Mouse (Mus musculus) 3T3-L1 (cell line): Measurements from ENCODE around the gene Oma1.

Source experiments
- DNase-seq: peaks from one replicate; pipeline ENCODE4 v3.0.0-alpha.2; 2015; ENCODE audit warnings: low read depth, low spot score

Oma1 gene

DNA sequence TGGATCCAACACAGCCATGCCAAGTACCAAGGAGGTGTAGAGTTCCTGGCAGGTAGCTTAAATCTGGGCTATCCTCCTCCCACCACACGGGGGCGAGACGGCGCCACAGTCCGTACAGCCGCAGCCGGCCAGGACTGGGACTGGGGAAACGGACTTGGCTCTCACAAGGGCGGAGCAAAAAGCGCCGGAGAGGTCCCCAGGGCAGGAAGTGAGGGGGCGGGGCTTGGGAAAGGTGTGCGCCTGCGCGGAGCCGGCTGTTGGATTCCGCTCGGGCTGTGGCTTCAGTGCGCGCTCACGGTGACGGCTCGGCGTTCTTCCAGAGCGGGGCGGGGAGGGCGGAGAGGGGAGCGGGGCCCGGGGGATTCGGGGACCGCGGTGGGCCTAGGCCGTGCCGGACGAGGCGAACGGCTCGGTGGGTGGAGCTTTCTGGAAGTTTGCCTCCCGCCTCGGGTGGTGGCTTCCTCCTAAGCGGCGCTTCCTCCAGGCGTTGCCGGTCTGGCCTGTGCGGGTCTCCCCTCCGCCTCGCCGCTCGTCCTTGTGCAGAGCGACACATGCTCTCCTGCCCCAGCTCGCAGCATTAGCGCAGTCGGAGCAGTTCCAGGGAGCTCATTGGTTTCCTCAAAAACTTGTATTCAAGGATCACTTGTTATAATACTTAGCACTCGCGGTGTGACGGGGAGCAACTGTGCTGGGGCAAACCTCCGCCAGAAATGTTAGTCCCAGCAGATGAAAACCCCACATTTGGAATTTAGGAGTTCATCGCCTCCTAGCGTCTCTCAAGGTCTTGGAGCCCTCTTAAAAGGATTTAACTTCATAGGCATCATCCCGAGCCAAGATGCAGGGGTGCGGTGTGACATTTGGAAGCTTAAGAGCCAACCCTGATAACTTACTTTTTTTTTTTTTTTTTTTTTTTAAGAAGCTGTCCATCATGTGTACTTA lies at the start of gene Oma1:
Gene Oma1, plus strand, starts transcription at position 226 of the 939 bp plus-strand sequence.
- DNase-seq = peak; percentile 96

DNA sequence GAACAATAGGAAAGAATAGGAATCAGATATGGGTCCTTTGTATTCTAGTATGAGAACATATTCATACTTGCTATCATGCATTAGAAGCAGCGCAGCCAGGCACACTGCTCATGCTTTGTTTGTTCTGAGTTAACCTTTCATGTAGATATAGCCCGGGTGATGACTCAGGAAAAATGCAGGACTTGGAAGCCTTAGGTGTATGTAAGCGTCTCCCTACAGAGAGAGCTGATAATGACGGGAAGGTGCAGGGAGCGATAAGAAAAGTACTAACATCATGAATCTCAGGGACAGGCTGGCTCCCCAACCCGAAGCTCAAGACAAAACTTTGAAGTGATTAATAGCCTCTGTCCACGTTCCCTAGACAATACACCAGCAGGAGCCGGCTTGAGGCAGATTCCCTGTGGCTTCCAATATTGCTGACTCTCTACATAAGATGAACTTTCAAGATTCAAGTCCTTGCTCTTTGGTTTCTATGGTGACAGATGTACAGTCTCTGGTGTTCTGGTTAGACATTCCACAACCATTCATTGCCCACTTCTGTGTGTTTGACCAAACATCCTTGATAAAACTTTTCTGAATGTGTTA lies 49.7 kb upstream of the Oma1 start:
- DNase-seq = peak; percentile 41

DNA sequence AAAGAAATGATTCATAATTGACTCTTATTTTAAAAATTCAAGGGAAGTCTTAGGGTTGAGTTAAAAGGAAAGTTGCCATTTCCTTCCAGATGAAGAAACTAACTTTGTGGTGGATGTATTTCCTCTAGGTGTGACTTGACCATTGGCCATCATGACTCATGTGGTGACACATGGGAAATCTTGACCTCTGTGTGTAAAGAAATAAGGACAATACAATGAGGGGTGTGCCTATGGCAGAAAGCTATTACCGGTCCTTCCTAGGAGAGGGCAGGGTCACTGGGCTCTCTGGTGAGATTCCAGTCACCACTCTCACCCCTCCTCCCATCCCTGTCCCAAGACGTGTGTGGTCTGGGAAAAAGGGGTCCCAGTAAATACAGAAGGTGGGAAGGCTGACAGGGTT lies 48.4 kb upstream of the Oma1 start:
- peak; percentile 61 for DNase-seq

DNA sequence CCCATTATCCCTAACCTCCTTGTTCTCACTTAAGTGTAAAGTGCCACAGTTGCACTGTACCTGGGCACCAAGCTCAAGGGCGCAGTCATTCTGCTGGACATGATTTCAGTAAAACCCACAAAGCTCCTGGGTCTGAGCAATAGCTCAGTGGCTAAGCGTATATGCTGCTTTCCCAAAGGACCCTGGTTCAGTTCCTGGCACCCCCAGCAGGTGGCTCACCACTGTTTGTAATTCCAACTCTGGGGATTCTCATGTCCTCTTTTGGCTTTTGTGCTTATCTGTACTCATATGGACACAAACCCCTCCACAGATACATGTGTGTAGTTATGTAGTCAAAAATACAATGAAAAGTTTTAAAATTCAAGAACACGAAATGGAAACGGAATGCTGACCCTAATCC lies 44.3 kb upstream of the Oma1 start:
- peak; percentile 30 for DNase-seq

DNA sequence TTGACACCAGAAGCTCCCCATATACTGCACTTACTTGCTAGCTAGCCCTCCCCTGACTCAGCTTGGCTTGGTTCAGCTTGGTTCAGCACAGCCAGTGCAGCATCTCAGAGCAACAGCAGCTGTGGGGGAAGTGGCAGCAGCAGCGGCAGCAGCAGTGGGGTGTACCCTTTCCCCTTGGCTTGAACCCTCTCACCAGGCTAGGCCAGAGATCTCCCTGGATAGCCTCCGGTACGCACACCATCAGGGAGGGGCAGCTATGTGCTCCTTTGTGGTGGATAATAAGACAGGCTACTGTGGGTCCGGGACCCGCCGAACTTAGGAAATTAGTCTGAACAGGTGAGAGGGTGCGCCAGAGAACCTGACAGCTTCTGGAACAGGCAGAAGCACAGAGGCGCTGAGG lies 40.6 kb upstream of the Oma1 start:
- no peak for DNase-seq

DNA sequence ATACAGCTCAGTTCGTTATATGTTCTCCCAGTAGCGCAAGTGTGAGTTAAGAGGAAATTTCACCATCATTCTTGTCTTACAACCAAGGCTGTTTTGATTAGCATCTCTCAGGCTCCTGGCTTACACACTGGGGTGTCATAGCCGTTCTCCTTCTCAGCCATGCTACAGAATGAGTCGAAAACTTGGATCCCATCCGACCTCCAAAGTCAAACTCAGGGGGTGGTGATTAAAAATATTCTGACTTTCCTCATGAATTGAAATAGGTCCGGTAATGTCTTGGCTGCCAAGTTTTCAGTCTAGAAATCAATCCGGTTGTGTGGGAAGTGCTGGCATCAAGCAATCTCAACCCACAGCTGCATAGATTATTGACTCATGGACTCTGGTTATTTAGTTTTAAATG lies 25.3 kb upstream of the Oma1 start:
- no peak for DNase-seq

DNA sequence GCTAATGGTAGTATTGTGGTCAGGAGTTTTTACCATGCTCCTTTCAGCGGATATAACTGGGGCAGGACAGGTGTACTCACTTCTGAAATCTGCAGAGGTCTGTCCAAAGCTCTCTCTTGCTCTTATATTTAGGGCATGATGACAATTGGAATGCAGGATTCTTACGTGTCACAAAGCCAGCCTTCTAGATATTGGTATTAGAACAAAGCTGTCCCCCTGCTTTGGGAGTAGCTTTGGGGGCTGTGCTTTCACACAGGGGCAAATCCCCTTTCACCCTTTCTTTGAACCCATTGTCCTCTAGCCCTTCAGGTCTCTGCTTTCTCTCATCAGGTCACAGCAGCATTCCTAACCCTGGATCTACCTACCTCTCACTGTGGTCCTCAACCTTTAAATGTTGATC lies 22.8 kb upstream of the Oma1 start, which contains the start of gene 4921539E11Rik:
Gene 4921539E11Rik, minus strand, starts transcription at position 101 of the 400 bp plus-strand sequence.
- DNase-seq = no peak

DNA sequence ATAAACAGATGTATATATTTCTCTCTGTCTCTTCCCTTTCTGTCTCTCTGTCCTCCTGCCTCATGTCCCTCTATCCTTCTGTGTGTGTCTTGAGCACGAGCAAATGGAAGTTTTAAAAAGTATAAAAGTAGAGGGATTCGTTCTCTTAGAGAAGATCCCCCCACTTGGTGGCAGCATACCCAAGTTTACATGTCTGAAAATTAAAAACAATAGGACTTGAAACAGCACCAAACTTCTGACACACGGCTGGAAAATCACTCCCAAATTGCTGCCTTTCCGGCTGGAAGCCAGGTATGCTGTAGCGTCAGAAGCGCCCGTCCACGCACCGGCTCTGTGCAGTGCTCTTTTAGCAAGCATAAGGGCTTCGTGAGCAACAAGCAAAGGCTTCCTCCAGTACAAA lies 14.3 kb upstream of the Oma1 start:
- DNase-seq = no peak

DNA sequence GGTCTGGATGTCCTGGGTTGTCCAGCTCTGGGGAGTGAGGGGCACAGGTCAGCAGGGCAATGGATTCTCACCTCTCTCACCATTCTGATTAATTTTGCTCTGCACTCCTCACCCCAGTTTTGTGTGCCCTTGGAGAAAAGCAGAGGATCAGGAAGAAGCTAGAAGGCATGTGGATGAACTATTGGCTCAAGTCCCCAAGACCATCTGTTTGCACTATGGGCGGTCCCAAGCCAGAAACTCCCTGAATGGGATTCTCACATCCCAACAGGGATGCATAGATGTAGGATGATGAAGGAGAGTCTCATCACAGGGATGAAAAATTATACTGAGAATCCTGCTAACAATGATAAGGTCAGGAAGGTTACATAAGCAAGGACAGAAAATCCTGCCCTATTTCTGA lies 9.8 kb upstream of the Oma1 start:
- no peak for DNase-seq

DNA sequence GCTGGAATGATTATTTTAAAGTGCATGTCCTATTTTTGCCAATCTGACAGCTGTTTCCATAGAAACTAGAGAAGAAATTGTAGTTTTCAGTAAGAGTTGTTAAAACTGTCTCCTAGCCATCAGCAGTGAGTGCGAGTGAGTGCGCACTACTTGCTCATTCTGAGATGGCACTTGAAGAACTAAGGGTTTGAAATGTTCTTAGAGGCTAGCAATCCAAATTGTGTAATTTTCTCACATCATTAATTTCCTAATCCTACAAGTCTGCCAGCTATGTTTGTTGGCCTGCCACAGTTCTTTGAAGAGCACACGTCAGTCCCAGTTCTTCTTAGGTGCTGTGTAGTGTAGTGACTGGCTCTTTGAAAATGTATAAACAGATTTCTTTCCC lies 906 bp downstream of the Oma1 start:
- DNase-seq = no peak

DNA sequence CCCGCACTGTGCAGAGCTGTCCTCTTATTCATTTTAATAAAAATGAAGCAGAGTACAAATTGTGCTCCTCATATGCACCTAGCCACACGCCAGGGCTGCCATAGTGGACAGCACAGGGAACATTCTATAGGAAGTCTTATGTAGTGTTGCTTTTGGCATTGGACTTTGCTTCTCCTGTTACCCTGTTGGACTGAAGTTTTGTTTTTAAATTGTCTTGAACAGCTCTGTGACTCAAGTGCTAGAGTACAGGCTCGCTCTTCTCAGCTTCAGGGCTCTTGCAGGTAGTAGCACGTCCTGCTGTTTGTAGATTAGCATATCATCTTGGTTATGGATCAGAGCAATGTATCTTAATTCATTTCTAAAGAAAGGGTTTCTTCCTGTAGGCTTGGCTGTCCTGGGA lies 2.2 kb downstream of the Oma1 start:
- DNase-seq = no peak

DNA sequence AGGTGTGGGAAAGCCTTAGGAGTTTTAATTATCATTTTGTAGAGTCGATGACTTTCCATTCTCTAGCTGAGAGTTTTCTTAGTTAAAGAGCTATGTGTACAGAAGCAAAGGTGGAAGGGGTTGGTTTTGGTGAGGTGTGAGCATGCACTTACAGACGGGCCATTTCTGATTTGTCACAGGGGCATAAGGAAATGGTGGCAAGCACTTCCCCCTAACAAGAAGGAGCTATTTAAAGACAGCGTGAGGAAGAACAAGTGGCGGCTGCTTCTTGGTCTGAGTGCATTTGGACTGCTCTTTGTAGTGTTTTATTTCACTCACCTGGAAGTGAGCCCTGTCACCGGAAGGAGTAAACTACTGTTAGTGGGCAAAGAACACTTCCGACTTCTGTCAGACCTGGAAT lies 7.8 kb downstream of the Oma1 start:
- DNase-seq = no peak

DNA sequence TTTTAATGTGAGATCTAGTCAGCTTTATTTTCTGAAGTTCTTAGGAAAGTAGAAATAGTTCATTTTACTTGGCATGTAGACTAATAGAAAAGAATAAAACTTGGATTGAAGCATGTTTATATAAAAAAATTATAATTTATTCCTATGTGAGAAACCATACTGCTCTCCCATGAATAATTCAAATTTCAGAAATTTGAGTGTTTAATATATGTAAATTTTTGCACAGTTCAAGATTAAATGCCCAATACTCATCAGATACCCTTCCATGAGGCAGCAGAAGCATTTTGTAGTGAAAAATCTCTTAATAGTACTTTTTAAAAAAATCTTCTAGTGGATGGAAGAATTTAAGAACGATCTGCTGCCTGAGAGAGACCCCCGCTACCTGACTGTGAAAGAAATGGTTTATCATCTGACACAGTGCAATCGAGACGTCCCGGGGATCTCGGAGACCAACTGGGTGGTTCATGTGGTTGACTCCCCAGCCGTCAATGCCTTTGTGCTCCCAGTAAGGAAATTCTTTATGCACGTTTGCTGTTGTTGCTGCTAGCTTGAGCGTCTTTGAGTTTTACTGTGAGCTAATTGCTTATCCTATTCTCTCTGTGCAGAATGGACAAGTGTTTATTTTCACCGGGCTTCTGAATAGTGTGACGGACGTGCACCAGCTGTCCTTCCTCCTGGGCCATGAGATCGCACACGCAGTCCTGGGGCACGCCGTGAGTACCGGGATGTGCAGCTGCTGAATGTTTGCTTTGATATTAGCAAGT lies 11.3 kb downstream of the Oma1 start:
- DNase-seq = no peak

DNA sequence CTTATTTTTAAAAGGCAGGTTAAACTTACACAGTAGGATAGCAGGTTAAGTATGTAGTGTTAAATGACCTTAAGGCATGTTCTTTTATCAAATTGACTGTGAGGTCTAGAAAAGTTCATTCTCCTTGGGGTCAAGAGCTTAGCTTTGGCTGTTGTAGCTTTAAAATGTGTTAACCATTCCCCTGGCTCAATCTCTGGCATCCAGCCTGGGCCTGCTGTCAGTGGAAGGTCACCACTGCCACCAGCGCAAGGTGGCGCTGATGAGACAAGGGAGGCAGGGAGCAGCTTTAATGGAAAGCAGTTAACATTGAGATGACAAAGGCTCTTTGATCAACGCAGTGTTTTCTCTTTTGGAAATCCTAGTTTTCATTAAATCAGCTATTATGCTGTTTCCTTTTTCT lies 13.4 kb downstream of the Oma1 start:
- no peak for DNase-seq

DNA sequence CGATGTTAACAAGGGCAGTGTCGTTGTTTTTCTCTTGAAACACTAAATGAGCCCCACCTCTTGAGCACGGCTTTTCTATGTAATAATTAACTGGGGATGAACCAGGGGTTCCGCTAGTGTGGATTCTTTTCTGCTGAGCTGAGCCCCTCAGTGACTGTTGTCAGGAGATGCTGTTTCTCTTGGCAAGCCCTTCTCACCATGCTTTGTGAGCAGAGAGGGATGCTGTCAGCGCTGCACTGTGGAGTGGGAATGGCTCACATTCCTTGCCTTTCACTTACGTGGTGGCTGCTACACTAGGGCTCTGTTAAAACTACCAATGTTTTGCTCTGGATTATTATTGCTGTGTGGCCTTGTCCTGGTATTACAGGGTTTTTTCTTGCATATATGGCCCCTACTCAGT lies 15.7 kb downstream of the Oma1 start:
- no peak for DNase-seq

DNA sequence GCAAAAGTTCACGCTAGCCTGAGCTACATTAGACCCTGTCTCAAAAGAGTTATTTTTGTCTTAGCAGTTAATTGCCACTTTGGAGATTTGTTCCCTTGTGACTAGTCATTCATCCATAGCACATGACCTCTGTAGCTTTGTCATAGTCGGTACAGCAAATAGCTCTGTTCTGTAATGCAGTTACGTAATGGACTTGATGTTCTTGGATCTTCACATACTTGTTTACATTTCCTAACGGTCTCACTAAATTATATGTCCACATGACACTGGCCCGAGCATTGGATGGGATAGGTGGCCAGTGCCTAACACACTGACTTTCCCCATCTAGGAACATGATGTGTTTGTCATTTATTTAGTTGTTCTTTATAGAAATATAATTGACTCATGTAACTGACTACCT lies 21.5 kb downstream of the Oma1 start:
- no peak for DNase-seq

DNA sequence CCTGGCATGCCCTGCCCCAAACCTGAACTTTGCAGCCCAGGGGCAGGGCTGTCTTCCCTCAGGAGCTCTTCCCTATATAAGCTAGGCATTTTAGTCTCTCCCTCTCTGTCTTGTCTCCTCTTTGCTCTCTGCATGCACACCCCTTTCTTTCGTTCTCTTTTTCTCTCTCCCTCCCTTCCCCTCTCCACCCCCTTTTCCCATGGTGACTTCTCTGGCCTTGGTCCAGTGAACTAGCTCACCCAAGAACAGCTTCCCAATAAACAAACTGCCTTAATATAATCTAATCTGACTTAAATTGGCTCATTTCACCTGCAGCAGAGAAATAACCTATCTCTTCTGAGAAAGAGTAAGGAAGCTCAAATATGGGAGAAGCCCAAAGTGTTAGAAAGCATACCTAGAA lies 27.1 kb downstream of the Oma1 start:
- DNase-seq = no peak

DNA sequence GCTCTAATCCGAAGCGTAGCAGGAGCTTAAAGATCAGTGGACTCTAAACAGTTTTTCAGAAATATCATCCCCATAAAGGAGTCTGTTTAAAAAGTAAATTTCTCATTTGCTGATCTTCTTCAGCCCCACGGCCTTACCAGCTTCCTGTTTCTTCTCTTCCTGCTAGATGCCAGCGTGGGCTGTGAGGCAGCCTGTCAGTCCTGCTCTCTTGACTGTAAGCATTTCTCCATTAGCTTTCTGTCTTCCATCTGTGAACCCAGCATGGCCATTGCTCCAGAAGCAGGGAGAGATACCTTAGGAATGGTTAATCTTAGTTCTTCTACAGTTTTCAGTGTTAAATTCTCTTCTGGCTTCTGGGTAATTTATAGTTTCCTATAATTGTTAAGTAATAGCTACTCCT lies 28.0 kb downstream of the Oma1 start:
- DNase-seq = no peak

DNA sequence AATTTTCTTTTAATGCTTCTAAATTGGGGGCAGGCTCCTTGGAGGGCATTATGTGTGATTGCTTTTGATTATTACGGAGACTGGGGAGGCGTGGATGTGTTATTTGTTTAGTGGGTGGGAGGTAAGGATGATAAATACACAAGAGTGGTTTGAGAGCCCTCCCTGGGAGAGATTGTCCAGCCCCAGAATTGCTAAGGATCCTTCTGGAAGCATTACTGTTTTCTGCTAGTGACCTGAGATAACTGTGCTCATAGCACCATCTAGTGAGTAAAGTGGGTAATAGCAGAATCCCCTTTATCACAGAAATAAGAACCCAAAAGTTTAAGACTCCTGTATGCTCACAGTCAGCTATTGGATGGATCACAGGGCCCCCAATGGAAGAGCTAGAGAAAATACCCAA lies 32.4 kb downstream of the Oma1 start:
- DNase-seq = peak; percentile 75

DNA sequence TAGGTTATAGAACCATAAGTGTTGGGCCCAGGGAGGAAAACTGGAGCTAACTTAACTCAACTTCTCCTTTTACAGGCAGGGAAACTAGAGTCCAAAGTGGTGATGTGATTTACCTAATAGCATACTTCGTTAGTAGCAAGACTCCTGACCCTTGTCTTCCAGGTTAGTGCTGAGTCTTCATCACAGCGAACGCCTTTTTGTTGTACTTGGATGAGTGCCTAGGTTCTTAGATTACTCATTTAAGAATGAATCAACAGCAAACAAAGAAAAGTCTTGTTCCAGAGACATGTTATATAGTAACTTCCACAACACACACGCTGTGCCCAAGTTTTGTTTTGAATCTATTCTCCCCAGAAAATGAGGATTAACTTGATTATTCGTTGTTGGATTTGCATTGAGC lies 33.2 kb downstream of the Oma1 start:
- peak; percentile 73 for DNase-seq

DNA sequence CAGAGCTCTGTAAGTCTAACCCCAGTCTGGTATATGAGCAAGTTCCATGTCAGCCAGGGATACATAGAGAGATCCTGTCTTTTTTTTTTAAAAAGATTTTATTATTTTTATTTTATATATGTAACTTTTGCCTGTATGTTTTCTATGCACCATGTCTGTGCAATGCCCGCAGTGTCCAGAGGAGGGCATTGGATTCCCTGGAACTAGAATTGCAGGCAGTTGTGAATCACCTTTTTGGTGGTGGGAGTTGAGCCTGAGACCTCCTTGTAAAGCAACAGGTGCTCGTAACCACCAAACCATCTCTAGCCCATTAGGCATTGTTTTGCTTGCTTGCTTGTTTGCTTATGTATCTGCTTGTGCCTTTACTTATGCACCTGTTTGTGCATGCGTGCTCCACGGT lies 35.6 kb downstream of the Oma1 start:
- peak; percentile 24 for DNase-seq

DNA sequence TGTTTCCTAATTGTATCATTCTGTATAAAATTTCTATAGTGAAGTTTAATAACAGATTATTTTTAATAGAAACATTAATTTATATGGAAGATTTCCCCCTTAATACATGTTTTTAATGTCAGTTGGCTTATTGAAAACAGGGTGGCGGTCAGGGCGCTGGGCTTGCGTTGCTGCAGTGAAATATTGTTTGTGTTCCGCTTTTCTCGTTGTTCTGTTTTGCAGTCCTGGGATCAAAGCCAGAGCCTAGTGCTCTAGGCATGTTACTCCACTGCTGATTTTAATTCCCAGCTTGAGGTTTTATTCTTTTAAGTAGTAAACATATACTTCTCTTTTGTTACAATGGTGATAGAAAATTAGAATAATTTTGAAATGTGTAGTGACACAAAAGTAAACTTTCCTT lies 39.3 kb downstream of the Oma1 start:
- DNase-seq = no peak

DNA sequence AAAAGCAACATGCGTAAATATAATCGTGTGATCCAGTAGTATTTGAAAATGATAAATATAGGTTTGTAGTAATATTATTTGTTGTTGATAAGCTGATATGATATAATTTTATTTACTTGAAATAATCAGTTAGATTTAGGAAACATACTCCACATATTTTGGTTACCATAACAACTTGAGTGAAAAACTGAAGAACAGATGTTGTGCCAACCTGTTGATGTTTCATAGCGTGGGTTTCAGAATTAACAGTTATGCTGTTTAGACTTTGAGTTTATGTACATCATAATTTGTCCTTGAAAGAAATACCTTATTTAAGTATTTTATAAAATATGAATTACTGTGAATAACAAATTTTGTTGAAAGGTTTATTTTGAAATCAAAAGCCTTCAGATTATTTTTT lies 43.8 kb downstream of the Oma1 start:
- DNase-seq = no peak
